Mouse (Mus musculus) CD4-positive helper T cell, adult 2 months (primary cell): ENCODE data around the gene Ube2e1.
A peak's percentile ranks its signal among the peaks of the same experiment; 100 is the strongest.

Source experiments
- DNase-seq: peaks from one replicate; pipeline ENCODE4 v3.0.0-alpha.2; 2012; ENCODE audit warnings: low read depth, missing footprints, low spot score

The Ube2e1 gene

GRCm38 (mm10) chr14:18331693-18332131, at the start of gene Ube2e1:
Gene Ube2e1, minus strand, starts transcription at chr14:18331859.
- DNase-seq = peak; percentile 82

DNA sequence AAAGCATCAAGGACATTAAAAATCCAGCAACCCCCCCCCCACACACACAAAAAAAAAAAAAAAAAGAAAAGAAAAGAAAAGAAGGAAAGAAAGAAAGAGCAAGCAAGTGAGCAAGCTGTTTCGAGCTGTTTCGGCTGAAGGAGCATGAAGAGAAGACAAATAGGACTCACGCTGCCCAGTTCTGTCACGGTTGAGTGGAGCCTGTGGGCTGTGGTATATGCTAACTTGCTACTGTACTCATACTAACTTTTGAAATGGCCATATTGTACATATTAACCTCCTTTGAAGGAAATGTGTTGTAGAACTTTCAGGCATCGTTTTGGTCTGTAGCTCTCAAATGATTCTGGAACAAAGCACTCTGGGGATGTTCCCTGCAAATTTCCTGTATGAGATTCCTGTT, 48.2 kb upstream of the Ube2e1 start:
- no peak for DNase-seq

DNA sequence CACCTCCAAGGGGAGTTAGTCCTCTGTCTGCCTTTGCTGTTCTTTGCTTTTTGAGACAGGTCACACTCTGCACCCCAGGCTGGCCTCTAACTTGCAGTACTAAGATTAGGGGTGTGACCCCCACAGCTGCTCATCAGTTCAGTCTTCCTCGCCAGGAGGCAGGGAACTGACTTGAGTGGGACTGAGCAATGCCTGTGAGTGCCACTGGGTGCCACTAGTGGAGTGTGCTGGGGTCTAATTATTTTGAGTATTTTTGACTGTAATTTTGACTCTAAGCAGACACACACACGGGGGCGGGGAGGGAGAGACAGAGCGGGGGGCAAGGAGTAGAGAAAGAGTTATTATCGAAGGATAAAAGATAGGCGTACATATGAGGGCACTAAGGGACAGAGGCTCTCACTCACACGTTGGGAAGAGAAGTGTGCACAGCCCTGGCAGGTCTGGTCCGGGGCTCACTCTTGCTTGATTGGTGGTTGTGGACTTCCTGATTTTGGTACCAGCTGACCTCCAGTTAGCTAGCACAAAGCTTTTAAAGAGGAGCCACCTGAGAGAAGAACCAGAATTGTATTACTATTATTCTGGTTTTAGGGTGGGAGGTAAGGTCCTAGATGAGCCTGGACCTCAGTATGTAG, 46.4 kb upstream of the Ube2e1 start:
- no peak for DNase-seq

DNA sequence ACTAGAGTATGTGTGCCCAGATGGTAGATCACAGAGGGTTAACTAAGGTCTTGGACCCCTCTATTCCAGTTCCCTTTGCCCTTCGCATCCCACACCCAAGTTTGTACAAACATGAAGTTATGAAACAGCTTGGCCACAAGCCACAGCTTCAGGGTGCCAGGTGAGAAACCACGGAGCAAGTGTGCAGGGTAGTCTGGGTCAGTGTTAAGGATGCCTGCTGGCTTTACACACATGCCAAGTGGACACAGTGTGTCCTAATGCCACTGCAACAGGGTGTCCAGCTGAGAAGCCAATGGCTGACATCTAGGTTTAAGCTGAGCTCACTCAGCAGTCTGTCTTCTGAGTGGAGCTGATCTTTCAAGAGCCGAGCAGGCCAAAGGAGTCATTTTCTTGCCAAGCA, 44.5 kb upstream of the Ube2e1 start:
- DNase-seq = no peak

- no peak for DNase-seq
Observed at GRCm38 (mm10) chr14:18373758-18374405, 42.2 kb upstream of the Ube2e1 start.

DNA sequence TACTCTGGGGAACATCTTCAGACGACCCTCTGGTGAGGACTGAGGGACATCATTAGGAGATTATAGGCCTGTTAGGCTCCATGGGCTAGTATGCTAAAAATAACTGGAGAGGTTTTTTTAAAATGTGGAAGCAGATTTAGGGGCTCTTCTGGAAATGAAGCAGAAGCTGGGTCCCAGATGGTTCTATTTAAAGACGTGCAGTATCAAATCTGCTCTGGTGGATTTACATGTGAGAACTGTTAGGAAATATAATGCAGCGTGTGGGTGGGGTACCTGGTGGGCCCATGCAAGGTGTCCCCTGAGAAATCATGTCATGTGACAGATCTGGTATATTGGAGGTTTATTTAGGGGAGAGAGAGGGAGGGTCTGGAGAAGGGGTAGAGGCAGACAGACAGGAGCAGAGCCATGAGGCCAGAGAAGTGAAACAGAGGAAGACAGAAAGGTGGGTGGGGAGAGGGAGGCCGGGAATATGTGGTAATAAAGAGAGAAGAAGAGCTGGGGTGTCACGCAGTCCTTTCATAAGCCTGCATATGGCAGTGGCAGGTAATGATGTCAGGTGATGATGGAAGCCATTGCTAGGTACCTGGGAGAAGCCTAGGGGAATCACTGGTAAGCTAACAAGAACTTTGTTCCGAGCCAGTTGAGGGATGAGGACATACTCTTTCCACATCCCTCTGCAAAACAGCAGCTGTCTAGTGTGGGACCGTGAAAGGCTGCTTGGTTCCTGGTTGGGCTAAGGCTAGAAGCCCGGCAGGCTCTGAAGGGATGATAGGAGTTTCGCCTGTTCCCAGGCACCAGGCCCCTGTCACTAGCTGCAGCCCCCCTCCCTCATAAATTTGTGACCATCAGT, 41.3 kb upstream of the Ube2e1 start:
- DNase-seq = no peak

DNA sequence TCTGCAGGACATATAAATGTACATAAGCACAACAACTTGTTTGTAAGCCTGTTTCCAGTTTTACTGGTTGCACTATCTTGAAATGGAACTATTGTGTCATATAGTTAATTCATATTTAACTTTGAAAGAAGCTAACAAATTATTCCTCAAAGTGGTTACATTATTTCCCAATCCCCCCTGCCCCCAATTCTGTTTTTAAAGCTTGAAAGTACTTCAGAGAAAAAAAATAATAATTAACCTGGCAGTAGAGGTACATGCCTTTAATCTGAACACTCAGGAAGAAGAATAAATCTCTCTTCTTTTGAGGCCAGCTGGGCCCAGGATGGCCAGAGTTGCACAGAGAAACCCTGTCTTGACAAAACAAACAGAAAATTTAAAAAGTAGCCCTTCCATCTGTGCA, 37.4 kb upstream of the Ube2e1 start:
- no peak for DNase-seq

DNA sequence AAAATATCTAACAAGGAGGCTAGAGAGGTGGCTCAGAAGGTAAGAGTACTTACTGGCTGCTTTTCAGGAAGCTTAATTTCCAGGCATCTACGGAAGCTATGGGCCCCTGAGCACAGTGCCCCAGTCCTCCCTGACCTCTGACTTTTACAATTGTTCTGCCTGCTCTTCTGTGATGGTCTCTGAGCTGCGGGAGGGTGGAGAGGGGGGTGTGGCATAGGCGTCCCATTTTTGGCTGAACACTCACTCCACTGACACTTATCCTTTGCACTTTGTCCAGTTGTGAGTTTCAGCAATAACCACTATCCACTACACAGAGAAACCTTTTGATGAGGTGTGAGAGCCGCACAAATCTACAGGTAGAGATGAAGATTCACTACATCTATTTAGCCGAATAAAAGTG, 35.4 kb upstream of the Ube2e1 start:
- no peak for DNase-seq

DNA sequence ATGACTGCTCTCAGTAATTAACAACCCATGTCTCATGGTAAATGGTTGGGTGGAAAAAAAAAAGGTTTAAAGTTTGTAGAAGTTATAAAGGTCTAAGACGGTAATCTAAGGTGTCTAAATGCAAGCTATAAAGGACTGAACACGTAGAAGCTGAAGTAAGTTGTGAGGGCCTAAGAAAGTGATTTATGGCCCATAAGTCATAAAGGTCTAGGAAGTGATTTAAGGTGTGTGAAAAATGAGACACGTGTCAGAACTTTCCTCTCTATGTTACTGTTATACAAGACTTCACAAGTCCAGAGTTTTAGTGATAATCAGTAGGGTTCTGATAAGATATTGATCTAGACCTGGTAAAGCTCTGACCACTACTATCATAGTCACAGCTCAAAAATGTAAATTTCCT, 32.7 kb upstream of the Ube2e1 start:
- DNase-seq = no peak

- no peak for DNase-seq
Observed at GRCm38 (mm10) chr14:18356442-18356841, 24.8 kb upstream of the Ube2e1 start.

- DNase-seq = no peak
Observed at GRCm38 (mm10) chr14:18355514-18356190, 24.0 kb upstream of the Ube2e1 start.

DNA sequence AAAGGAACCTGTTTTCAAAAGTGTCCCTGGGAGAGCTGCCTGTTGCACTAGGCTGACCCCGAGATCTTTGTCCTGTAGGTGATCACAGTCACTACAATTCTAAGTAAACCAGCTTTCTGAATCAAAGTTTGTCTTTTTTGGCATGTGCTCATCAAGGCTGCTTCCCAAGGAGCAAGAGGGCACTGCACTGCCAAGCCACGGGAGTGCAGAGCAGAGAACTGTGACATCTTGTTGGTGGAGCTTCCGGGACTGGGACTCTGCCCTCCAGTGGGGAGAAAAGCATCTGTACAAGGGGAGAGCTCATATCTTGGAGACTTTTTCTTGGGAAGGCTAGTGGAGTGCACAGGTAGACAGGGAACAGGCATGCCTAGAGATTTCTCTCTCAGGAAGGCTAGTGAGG, 21.9 kb upstream of the Ube2e1 start:
- DNase-seq = no peak

DNA sequence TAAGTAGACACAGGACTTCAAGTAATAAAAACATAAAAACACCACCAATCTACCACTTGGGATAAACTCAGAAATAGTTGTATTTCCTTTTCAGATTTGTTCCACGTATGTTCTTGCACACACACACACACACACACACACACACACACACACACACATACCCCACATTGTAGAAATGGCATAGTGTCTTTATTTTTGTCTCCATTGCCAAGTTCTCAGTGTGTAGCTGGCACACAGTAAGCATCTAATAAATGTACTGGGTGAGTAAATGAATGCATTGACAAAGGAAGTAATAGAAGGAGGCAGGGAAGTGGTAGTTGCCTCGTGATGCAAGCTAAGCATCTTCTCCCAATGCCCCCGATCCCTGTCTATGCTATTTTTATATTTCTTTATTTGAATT, 21.3 kb upstream of the Ube2e1 start:
- DNase-seq = no peak

DNA sequence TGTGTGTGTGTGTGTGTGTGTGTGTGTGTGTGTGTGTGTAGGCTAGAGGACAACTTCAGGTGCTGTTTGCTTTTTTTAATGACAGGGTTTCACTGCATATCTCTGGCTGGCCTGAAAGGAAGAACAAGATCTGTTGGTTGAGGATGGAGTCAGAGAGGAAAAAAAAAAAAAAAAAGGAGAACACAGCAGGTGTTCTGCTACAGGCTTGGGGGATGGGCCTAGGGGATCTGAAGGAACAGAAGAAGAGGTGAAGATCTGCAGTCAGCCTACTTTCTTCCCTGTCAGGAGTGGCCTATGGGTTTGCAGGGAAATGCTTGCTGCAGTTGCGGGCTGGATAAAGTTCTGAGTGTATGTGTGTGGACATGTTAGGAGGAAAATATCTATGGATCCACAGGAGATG, 19.0 kb upstream of the Ube2e1 start:
- no peak for DNase-seq

- DNase-seq = no peak
Observed at GRCm38 (mm10) chr14:18349871-18350270, 18.2 kb upstream of the Ube2e1 start.

GRCm38 (mm10) chr14:18343589-18343988, 11.9 kb upstream of the Ube2e1 start:
- DNase-seq = no peak

GRCm38 (mm10) chr14:18342749-18343148, 11.1 kb upstream of the Ube2e1 start:
- DNase-seq = no peak

- DNase-seq = no peak
Observed at GRCm38 (mm10) chr14:18341088-18341487, 9.4 kb upstream of the Ube2e1 start.

DNA sequence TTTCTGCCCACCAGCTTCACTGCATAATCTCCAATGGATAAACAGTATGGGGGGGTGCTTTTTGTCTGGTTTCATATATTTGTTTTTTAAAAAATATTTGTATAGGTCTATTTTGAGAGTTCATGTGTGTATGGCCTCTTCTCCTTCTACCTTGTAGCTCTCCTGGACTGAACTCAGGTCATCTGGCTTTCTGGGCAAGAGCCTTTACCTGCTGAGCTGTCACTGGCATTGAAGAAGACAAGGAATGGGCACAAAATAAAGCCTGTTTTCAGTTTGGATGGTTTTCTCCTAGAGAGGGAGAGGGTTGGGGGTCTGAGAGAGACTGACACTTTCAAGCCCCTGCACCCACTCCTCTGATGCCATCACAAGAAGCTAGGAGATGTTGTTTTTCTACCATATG, 4.4 kb upstream of the Ube2e1 start:
- DNase-seq = no peak

- DNase-seq = peak; percentile 45
Observed at GRCm38 (mm10) chr14:18330789-18331692, 618 bp downstream of the Ube2e1 start.
